Mouse (Mus musculus): ENCODE data around the gene Dzip3.

Gene Dzip3

GRCm38 (mm10) chr16:48993559-48994342 lies at the start of gene Dzip3, which contains the start of gene Cip2a:
Gene Dzip3, minus strand, starts transcription at chr16:48994165.
Gene Cip2a, plus strand, starts transcription at chr16:48994185.
- peak; percentile 93 for DNase-seq (ENCODE audit: low spot score)

- no peak for DNase-seq (ENCODE audit: low spot score)
Measured at GRCm38 (mm10) chr16:49040554-49041221, 46.7 kb upstream of the Dzip3 start.

- no peak for DNase-seq (ENCODE audit: low spot score)
Measured at GRCm38 (mm10) chr16:49037771-49038170, 43.8 kb upstream of the Dzip3 start.

GRCm38 (mm10) chr16:49035852-49036251 lies 41.9 kb upstream of the Dzip3 start:
- DNase-seq (ENCODE audit: low spot score) = no peak

GRCm38 (mm10) chr16:49016620-49017332 lies 22.8 kb upstream of the Dzip3 start:
- DNase-seq (ENCODE audit: low spot score) = no peak

- DNase-seq (ENCODE audit: low spot score) = no peak
Measured at GRCm38 (mm10) chr16:49004151-49004550, 10.2 kb upstream of the Dzip3 start.

- DNase-seq (ENCODE audit: low spot score) = no peak
Measured at GRCm38 (mm10) chr16:48994343-48994693, 353 bp upstream of the Dzip3 start.

GRCm38 (mm10) chr16:48993231-48993558 lies 770 bp downstream of the Dzip3 start:
- no peak for DNase-seq (ENCODE audit: low spot score)

- peak; percentile 18 for DNase-seq (ENCODE audit: low spot score)
Measured at GRCm38 (mm10) chr16:48992437-48993230, 1.3 kb downstream of the Dzip3 start.

GRCm38 (mm10) chr16:48989700-48990099 lies 4.3 kb downstream of the Dzip3 start:
- no peak for DNase-seq (ENCODE audit: low spot score)

- DNase-seq (ENCODE audit: low spot score) = no peak
Measured at GRCm38 (mm10) chr16:48985034-48985627, 8.8 kb downstream of the Dzip3 start.

GRCm38 (mm10) chr16:48979965-48980364 lies 14.0 kb downstream of the Dzip3 start:
- no peak for DNase-seq (ENCODE audit: low spot score)

- peak; percentile 20 for DNase-seq (ENCODE audit: low spot score)
Measured at GRCm38 (mm10) chr16:48973548-48973947, 20.4 kb downstream of the Dzip3 start.

- no peak for DNase-seq (ENCODE audit: low spot score)
Measured at GRCm38 (mm10) chr16:48972996-48973395, 21.0 kb downstream of the Dzip3 start.

- DNase-seq (ENCODE audit: low spot score) = peak; percentile 9
Measured at GRCm38 (mm10) chr16:48941805-48942204, 52.2 kb downstream of the Dzip3 start.

- DNase-seq (ENCODE audit: low spot score) = no peak
Measured at GRCm38 (mm10) chr16:48923724-48924123, 70.2 kb downstream of the Dzip3 start.

- no peak for DNase-seq (ENCODE audit: low spot score)
Measured at GRCm38 (mm10) chr16:48913206-48913605, 80.8 kb downstream of the Dzip3 start.

GRCm38 (mm10) chr16:48911184-48911583 lies 82.8 kb downstream of the Dzip3 start:
- no peak for DNase-seq (ENCODE audit: low spot score)

GRCm38 (mm10) chr16:48899868-48900267 lies 94.1 kb downstream of the Dzip3 start:
- DNase-seq (ENCODE audit: low spot score) = no peak

- no peak for DNase-seq (ENCODE audit: low spot score)
Measured at GRCm38 (mm10) chr16:48890733-48891132, 103.2 kb downstream of the Dzip3 start.
